Mouse (Mus musculus) kidney, postnatal 4 days (tissue): Measurements from ENCODE around the gene Myh14.
A peak's percentile ranks its signal among the peaks of the same experiment; 100 is the strongest.

ENCODE experiments used
- DNase-seq, 2 experiments: peaks; one replicate each; pipeline ENCODE4 v3.0.0; 2021; ENCODE audit warnings: mixed read lengths in 2 of 2

Myh14 gene

GRCm38 (mm10) chr7:44572956-44573484, 97.6 kb downstream of the Myh14 start:
- DNase-seq: no peak

- DNase-seq: peak; percentile 60 to 70
Observed at GRCm38 (mm10) chr7:44572213-44572701, 98.4 kb downstream of the Myh14 start, which contains the start of gene Napsa. Gene Napsa (plus strand): TSS chr7:44572380.

- DNase-seq: peak in 1 of 2 experiments; percentile 36
Observed at GRCm38 (mm10) chr7:44571811-44572210, 98.8 kb downstream of the Myh14 start.

GRCm38 (mm10) chr7:44570989-44571388, 99.7 kb downstream of the Myh14 start:
- no peak for DNase-seq

- no peak for DNase-seq
Observed at GRCm38 (mm10) chr7:44568803-44569202, 101.8 kb downstream of the Myh14 start.

GRCm38 (mm10) chr7:44565414-44565813, 105.2 kb downstream of the Myh14 start:
- no peak for DNase-seq

GRCm38 (mm10) chr7:44564486-44564885, 106.2 kb downstream of the Myh14 start:
- no peak for DNase-seq

GRCm38 (mm10) chr7:44563284-44563683, 107.4 kb downstream of the Myh14 start:
- no peak for DNase-seq

GRCm38 (mm10) chr7:44560435-44561400, 109.9 kb downstream of the Myh14 start:
- DNase-seq: peak; percentile 89 to 91

- DNase-seq: no peak
Observed at GRCm38 (mm10) chr7:44557629-44558028, 113.0 kb downstream of the Myh14 start.
